Mouse (Mus musculus): ENCODE measurements around the gene Kit.

GRCm38 (mm10) chr5:75574151-75574851 lies 415 bp upstream of the Kit start:
- TF ChIP-seq USF1 (IDR thresholded peaks at IDR 0.05; ENCODE audit: low read depth) (no peak), CTCF (IDR thresholded peaks at IDR 0.05; ENCODE audit: control insufficient read depth, insufficient read depth, insufficient read length) (no peak)

All from C2C12 (cell line).